Mouse (Mus musculus) layer of hippocampus, postnatal 14 days (tissue): ENCODE measurements around the gene Slc25a44. TPM values are rescaled to one million over a fixed set of nuclear protein-coding genes. Genes with fewer than 3 reads are reported as not detected.

Experiments
- DNase-seq, 2 experiments: peaks; one replicate each; pipeline ENCODE4 v3.0.0; 2021 to 2022; ENCODE audit warnings: low spot score in 2 of 2, mixed read lengths in 1 of 2
- long read RNA-seq, 2 experiments: library from polyadenylated mRNA; stranded (forward); transcript quantifications; one replicate each; pipeline ENCODE4 v2.0.0; 2021
- total RNA-seq, 2 experiments: library from RNA; stranded (reverse); gene quantifications; 2 replicates each; pipeline ENCODE4 v1.2.3; 2021

The Slc25a44 gene
- 10 to 100 TPM; 68.6 to 70.3 TPM for total RNA-seq
- long read RNA-seq, experiment 1, transcript Slc25a44-201 (4 exons, 3,577 nt) = major isoform, 37 of 115 reads
- long read RNA-seq, experiment 1, transcript Slc25a44-203 (4 exons, 3,429 nt) = minor isoform, 11 of 115 reads
- long read RNA-seq, experiment 1, transcript Slc25a44-204 (4 exons, 3,504 nt) = minor isoform, 6 of 115 reads
- long read RNA-seq, experiment 1, partial matches to known transcripts = 9 of 115 reads
- long read RNA-seq, experiment 1, other reads (novel, unspliced or antisense) = 50 of 115 reads
- long read RNA-seq, experiment 2, transcript Slc25a44-204 (4 exons, 3,504 nt) = minor isoform, 5 of 226 reads
- long read RNA-seq, experiment 2, transcript Slc25a44-203 (4 exons, 3,429 nt) = minor isoform, 9 of 226 reads
- long read RNA-seq, experiment 2, transcript Slc25a44-201 (4 exons, 3,577 nt) = major isoform, 60 of 226 reads
- long read RNA-seq, experiment 2, partial matches to known transcripts = 4 of 226 reads
- long read RNA-seq, experiment 2, other reads (novel, unspliced or antisense) = 144 of 226 reads

DNA sequence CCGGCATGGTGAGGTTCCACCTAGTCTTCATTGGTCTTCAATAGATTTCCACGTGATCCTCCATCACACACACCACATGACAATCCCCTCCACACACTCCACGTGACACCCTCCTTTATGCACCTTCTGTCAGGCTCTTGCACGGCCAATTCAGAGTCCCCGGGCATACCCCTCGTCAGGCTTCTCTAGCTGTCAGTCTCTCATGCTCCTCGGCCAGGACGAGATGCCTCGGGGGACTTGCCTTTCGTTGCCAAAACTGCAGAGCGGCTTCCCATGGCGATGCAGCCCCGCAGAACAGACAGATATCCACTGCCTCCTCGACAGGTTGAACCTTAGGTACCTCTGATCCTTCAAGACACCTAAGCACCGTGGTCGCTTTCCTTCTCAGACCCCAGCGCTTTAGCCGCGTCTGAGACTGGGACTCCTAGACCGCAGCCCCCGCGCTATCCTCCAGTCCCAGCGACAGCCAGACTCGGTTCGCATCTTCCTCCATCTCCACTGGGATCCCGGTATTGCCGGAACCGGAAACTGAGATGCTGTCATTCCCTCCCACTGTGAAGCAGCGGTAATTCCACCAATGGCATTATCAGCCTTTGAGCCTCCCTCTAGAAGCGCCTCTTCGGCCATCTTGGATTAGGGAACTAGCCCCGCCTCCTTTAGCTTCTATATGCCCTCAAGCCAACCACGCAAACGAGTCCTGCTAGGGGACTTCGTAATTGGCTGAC lies at the start of gene Slc25a44:
Gene Slc25a44 (minus strand): TSS at position 535 of the 725 bp plus-strand sequence.
- DNase-seq = peak; percentile 89 to 97

DNA sequence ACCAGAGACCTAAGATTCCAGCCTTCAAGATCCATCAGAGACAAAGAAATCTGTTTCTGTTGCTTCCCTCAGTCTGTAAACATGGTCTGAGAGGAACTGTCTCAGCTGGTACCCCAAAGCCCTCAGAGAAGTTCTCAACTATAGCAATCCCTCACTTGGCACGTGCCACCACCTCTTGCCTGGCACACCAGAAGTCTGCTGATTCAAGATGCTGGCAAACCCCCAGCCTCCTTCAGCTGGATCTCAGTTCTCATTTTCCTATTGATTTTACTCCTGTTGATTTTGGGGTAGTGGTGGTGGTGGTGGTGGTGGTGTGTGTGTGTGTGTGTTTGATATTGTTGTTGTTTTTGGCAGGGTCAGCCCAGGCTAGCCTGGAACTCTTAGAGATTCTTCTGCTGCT lies 48.6 kb upstream of the Slc25a44 start:
- DNase-seq = no peak

DNA sequence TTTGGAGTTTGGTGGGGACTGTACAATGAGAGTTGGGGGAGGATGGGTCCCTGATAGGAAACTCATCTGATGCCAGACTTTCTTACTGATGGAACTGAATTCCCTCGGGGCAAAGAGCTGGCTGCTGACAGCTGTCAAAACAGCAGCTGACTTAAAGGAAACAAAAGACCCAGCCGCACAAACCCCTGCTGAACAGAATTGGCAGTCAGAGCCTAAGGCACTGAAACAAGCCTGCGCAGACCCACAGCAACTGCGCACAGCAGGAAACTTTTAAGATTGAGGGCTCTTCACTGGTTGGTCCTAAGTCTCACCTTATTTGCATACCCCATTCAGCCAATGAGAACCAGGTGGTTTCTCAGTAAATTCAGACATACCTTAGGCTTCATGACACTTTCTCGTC lies 48.1 kb upstream of the Slc25a44 start:
- no peak for DNase-seq

DNA sequence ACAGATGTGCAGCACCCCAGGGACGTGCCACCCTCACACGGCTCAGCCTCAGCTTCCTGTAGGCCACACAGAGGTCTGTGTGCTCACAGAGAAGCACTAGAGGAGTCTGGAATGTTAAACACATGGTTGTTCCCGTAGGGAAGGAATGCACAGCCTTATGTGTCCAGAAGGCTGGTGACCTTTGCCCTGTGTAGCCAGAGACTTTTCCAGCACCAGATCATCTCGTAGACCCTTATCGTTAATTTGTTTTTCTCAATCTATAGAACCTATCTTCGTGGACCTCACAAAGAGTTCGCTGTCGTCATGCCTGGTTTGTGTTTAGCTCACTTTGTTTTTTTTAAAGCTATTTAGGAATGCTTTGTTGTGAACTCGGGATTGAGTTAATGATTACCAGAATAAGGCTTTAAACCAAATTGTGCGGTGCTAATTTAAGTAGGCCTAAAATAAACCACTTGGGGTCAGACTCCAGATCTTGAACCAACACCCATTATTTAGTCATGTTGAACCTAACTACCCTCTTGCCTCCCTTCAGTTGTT lies 46.1 kb upstream of the Slc25a44 start:
- DNase-seq = no peak

DNA sequence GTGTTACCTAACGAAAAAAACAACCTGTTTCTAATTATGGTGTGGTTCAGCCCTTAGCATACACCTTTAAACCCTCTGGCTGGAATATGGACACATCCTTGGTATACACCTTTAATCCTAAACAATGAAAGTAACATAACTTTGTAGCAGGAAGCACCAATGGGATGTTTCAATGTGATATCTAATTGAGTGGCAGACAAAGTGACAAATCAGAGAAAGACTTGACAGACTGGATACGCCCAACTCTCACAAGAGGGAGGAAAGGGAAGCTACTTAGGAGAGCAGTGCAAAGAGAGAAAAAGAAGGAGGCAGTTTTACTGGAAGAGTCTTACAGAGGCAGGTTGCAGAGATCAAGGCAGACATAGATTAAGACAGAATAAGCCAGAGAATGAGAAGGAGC lies 44.5 kb upstream of the Slc25a44 start:
- no peak for DNase-seq

DNA sequence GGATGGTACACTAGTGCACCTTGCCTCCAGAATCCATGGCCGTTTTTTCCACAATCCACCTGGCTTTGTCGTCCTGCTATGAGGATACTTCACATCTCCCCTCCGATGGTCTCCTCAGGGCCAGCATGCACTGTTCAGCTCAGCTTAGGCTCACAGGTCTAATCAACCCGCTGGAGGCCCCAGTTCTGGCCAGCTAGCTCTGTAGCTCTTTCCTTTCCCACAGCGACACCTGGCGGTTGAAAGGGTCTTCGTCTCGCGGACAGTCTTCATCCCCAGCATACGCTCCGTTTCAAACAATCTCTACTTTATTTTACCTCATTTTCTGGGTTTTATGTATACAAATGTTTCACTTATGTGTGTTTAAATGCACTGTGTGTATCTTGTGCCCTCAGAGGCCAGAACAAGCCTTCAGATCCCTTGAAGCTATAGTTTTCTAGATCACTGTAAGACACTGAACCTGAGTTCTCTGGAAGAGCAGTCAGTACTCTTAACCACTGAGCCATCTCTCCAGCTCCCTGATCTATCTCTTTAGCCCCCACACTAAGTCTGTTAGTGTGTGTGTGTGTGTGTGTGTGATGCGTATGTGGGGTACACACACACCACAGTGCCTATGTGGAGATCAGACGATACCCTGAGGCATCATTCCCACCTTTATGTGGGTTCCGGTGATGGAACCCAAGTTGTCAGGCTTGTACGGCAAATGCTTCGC lies 42.3 kb upstream of the Slc25a44 start:
- DNase-seq = peak; percentile 85 to 91

DNA sequence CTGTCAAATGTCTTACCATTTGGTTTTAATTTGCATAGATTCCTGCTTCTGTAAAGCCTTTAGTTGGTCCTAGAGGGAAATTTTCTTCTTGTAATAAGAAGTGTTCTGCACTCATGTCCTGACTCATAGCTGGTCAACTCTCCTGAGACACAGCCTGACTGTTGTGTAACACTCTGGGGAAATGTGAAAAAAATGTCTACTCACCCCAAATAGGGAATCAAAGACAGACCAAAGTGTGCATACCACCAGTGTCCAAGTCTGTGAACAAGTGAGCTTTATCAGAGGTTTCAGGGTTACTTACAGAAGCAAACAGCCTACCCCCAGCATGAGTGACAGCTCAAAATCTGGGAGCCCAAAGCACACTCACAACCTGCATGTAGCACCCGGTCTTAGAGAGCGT lies 40.2 kb upstream of the Slc25a44 start:
- no peak for DNase-seq

DNA sequence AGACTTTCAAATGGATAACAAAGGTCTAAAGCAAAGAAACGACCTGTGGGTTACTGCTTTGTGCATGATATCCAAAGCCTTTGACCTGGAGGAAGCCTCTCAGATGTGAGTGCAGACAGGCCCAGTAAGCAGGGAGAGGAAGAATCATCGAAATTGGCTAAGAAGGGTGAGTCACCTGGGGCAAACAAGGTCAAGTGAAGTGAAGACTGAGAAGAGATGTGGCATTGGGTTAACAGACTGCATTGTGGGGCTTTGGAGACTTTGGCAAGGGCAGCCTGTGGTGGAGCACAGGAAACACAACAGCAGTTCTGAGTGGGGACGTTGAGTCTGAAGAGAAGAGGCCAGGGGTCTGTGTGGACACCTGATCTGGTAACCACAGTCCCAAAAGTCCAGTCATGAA lies 39.5 kb upstream of the Slc25a44 start:
- DNase-seq = no peak

DNA sequence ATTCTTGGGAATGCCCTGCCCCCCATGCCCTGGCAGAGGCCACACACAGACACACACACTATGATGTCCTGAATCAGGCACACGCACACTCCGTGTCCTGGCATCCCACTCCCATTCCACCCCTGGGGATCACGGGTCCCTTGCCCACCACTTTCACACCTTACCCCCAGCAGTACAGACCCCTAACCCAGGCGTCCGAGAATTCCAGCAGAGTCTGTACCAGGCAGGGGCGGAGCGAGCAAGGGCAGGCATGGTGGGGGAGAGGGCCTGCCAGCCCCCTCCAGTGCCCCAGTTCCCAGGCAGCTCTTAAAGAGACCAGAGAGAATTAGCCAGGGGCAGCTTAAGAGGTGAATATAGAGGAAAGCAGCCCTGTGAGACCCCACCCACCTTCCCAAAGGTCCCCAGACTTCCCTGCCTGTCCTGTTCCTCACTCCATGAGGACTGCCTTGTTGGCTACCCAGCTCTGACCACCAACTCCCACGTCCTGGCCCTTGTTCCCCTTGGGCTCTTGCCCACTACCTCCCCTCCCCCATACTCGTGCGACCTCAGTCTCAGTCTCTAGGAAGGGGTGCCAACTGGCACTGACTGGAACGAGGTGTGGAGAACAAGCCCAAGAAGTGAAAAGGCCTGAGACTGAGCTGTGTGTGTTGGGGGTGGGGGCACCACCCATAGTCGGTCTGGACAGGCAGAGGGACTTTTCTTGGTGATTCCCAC lies 36.2 kb upstream of the Slc25a44 start, which contains the start of gene Sema4a:
Gene Sema4a (minus strand): TSS at position 200 of the 714 bp plus-strand sequence.
- DNase-seq = peak; percentile 49 to 62

DNA sequence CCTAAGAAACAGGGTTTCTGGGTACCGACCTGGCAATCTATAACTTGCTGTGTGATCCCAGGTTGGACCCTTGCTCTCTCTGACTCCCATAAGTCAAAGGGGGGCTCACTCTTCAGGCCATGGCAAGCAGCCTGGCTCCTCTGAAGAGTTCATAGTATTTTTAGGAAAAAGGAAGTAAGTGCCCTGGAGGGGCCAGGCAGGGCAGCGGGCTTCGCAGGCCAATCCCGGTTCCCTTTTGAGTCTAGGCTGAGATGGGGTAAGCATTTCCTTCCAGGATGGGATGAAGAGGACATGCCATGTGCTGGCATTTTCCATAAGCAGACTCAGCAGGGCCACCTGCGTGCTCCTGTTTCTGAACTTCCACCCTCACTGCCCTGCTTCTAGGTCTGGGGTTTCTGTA lies 35.1 kb upstream of the Slc25a44 start:
- DNase-seq = no peak

DNA sequence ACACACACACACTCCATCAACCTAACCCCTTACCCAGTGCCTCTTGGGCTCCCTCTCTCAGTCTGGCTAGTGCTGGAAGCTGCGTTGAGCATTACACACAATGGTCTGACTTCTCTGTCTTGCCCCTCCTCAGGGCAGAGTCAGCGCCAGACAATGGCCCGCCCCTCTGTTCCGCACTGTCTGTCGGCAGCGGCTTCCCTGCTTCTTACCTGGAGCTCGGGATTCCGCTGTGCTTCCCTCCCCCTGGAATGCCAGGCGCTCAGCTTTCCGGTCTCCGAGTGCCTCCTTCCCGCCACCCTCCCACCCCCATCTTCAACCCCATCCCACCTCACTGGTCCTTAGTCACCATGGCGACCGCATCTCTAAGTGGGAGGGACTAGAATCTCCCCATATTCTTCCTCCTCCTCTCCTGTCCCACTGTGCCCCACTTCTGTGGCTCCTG lies 33.9 kb upstream of the Slc25a44 start:
- DNase-seq = no peak

DNA sequence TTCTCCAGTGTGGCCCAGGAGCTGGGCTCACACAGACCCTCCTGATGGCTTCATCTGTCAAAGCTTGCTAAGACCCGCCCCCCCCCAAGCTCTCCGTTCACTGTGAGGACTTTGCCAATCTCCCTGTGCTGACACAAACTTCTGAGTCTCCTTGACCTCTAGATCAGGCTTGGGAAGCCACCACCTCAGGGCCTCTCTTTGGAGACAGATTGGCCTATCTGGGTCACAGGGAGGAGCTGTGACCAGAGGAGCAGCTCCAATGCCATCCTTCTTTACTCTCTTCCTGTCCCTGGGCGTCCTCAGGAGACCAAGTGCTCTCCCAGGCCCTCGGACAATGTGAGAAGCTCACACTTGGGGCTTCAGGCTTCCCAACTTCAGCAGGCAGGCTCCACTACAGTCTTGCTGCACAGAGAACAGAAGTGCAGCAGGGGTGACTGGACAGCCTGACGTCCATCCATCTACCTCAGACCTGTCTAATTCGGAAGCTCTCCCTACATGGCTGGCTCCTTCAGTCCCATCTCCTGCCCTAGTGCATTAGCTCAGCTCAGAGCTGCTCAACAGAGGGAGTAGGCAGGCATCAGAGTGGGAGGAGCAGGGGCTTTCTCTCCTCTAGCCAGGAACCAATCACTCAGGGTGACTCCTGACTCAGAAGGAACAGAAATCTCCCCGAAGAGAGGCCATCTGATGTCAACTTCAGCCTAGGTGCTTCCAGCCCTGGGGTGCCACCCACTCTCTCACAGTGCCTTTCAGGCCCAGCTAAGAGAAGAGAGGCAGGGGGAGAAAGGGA lies 32.0 kb upstream of the Slc25a44 start:
- DNase-seq = no peak

DNA sequence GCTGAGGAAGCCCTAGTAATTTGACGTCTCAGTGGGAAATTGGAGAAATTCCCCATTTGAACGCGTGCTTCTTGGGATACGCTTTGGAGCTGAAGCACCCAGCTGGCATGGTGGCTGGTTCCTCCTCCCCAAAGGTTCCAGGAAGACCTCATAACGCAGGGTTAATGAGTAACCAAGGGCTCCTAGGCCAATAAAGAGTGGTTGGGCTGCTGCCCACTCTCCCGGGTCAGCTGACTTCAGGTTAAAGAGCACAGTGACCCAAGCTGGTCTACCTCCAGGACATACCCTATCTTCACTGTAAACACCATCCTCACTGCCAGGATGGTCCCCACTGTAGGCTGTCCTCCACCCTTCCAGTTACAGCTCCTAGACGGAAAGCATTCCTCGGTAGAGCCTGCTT lies 31.4 kb upstream of the Slc25a44 start:
- DNase-seq = no peak

DNA sequence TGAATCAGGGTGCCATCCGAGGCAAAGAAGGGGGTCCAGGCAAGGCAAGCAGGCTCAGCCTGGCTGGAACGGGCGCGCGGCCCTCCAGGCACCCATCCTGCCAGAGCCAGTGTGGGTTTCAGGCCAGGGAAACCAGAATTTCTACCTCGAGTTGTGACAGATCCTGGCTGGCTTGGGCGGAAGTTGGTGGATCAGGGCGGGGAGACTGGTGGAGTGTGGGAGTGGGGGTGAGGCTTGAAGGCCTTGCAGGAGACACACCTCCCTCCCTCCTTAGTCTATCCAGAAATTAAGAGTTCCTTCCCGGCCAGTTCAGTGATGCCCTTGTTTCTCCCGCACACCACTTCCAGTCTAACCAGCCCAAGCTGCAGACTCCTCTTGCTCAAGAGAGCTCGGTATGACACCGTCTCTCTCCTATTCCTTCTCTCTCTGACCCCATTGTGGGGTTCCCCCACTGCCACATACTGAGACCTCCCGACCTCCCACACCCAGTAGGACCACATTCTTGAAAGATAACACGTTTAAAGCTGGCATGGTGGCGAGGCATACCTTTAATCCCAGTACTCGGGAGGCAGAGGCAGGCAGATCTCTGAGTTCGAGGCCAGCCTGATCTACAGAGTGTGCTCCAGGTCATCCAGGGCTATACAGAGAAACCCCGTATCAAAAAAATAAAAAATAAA lies 30.8 kb upstream of the Slc25a44 start:
- no peak for DNase-seq

DNA sequence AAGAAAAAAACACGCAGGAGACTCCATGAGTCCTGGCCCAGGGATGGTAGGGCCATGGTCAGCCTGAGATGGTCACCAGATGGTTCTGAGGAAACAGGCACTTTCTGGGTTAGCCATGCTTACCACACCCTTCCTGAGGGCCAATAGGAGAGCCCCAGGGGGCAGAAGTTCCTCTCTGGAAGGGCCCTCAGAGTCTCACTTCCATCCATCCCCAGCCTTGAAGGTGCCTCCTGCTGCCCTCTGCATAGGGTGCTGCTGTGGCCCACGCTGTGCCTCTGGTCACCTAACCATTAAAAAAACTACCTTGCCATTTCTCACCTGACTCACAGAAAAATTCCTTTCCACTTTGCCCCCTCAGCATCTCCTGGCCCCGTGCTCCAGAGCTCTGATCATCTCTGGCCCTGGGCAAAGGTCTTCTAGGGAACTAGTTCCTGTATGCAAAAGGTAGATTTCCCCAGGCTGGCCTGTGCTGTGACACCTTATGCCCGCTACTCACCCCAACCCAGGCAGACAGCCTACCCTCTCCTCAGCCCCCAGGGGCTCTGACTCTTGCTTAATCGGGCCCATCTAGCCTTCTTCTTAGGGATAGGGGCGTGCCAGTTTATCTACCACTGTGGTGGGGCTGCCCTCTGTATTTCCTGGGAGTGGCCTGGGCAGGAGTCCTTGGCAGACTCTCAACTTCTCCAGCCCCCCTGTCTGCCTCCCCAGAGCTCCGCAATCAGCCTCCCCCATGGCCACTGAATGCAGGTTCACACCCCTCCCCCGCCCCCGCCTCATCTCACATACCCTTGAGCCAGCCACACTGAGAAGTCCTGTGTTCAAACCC lies 30.0 kb upstream of the Slc25a44 start:
- no peak for DNase-seq

DNA sequence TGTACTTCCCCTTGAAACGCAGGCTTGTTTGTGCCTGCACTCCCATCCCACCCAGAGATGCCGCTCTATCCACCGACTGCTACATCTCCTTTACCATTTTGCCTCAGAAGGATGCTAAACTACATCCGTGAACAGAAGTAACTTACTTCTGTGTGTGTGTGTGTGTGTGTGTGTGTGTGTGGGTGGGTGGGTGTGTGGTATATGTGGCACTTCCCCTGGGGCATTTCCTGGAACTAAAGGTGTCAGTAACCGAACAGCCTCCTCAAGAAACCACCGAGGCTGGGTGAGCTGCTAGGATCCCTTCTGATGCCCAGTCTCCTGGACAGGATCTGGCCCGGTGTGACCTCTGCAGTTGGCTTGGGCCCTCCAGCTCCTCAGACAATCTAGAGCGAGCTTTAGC lies 29.0 kb upstream of the Slc25a44 start:
- DNase-seq = no peak

DNA sequence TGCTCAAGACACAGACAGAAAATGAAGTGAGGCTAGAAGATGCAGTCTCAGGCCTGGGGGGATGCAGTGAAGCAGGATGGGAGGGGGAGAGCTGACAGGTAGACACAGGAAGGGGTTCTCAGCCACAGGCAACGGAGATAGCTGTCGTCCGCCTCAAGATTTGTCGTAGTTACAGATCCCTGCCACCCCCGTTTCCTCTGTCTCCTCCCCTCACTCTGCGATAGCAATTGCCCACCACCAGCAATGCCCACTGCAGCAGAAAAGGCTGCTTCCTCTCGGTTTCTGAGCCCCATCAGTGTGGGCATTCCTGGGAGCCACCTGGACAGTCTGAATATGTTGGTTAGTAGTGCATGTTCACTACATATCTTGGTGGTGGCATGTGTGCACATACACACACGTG lies 28.4 kb upstream of the Slc25a44 start:
- no peak for DNase-seq

DNA sequence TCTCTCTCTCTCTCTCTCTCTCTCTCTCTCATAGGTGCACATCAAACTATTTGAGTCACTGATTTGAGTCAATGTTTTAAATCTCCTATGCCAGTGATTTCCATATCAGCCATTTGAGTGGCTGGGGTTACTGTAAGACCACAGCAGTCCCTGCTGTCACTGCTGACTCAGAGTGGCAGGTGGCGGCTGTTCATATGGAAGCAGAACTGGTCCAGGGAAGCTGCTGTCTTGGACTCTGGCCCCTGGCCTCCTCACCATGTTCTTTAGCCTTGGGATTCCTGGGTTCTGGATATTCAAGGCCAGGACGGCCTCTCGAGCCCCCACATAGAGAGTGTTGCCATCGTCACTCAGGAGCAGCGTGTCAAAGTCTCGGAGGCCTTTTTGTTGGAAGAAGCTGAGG lies 27.8 kb upstream of the Slc25a44 start:
- DNase-seq = no peak
